Mouse (Mus musculus): ENCODE results near the gene Zg16. TPM values are rescaled to one million over a fixed set of nuclear protein-coding genes. Genes with fewer than 3 reads are reported as not detected.

The Zg16 gene
- polyA plus RNA-seq, 1 experiment = not detected

GRCm38 (mm10) chr7:127055026-127055585 lies 32.0 kb downstream of the Zg16 start:
- TF ChIP-seq CTCF (IDR thresholded peaks at IDR 0.05; ENCODE audit: insufficient read depth, low read depth, low read length) (no peak), POLR2A (IDR thresholded peaks at IDR 0.05; ENCODE audit: insufficient read depth, low read depth, low read length) (no peak)
- WGBS = 65% methylated on average over 5 of the region's 5 CpGs

GRCm38 (mm10) chr7:127041851-127042672 lies 45.1 kb downstream of the Zg16 start, which contains the start of gene Kif22:
TSS of gene Kif22 (minus strand) at chr7:127042471.
- under 1% methylated on average over 53 of the region's 53 CpGs for WGBS
- TF ChIP-seq POLR2A (IDR thresholded peaks at IDR 0.05; ENCODE audit: insufficient read depth, low read depth, low read length) = no peak
- no peak for TF ChIP-seq CTCF (IDR thresholded peaks at IDR 0.05; ENCODE audit: insufficient read depth, low read depth, low read length)
- peaks cover 5% of the 10 kb centered on the region for H3K4me1 ChIP-seq (ENCODE audit: control insufficient read depth, insufficient read depth, low read length)
- peak within 1 kb of the TSS; percentile 49 for H3K4me3 ChIP-seq (ENCODE audit: insufficient read depth, low read depth, low read length)
- H3K27ac ChIP-seq (ENCODE audit: insufficient read depth, low read depth, low read length) = no peak within 1 kb of the TSS

More at GRCm38 (mm10) chr7:127055026-127055585, 32.0 kb downstream of the Zg16 start:
- no peak overlapping the region for H3K4me3 ChIP-seq (ENCODE audit: insufficient read depth, low read depth, low read length)
- no peak overlapping the region for H3K27ac ChIP-seq (ENCODE audit: insufficient read depth, low read depth, low read length)
- H3K4me1 ChIP-seq (ENCODE audit: control insufficient read depth, insufficient read depth, low read length) = no peaks in the 10 kb centered on the region

GRCm38 (mm10) chr7:127031244-127031643 lies 55.9 kb downstream of the Zg16 start:
- Histone ChIP-seq H3K27ac (ENCODE audit: insufficient read depth, low read depth, low read length) (no peak overlapping the region), H3K4me1 (ENCODE audit: control insufficient read depth, insufficient read depth, low read length) (peaks cover 6% of the 10 kb centered on the region), H3K4me3 (ENCODE audit: insufficient read depth, low read depth, low read length) (no peak overlapping the region)
- 74% methylated on average over 1 of the region's 1 CpGs for WGBS
- no peak for TF ChIP-seq POLR2A (IDR thresholded peaks at IDR 0.05; ENCODE audit: insufficient read depth, low read depth, low read length)
- no peak for TF ChIP-seq CTCF (IDR thresholded peaks at IDR 0.05; ENCODE audit: insufficient read depth, low read depth, low read length)

GRCm38 (mm10) chr7:127030172-127030571 lies 57.0 kb downstream of the Zg16 start:
- WGBS = 81% methylated on average over 1 of the region's 1 CpGs
- no peak overlapping the region for H3K27ac ChIP-seq (ENCODE audit: insufficient read depth, low read depth, low read length)
- H3K4me1 ChIP-seq (ENCODE audit: control insufficient read depth, insufficient read depth, low read length) = peaks cover 11% of the 10 kb centered on the region
- no peak overlapping the region for H3K4me3 ChIP-seq (ENCODE audit: insufficient read depth, low read depth, low read length)
- TF ChIP-seq POLR2A (IDR thresholded peaks at IDR 0.05; ENCODE audit: insufficient read depth, low read depth, low read length) (no peak), CTCF (IDR thresholded peaks at IDR 0.05; ENCODE audit: insufficient read depth, low read depth, low read length) (no peak)

GRCm38 (mm10) chr7:127027885-127028284 lies 59.2 kb downstream of the Zg16 start:
- H3K27ac ChIP-seq (ENCODE audit: insufficient read depth, low read depth, low read length) = peak overlapping the region; percentile 94
- H3K4me3 ChIP-seq (ENCODE audit: insufficient read depth, low read depth, low read length) = peak overlapping the region; percentile 57
- peaks cover 33% of the 10 kb centered on the region for H3K4me1 ChIP-seq (ENCODE audit: control insufficient read depth, insufficient read depth, low read length)
- WGBS = 25% methylated on average over 8 of the region's 8 CpGs
- no peak for TF ChIP-seq POLR2A (IDR thresholded peaks at IDR 0.05; ENCODE audit: insufficient read depth, low read depth, low read length)

- peak within 1 kb of the TSS; percentile 97 for H3K27ac ChIP-seq (ENCODE audit: insufficient read depth, low read depth, low read length)
- peaks cover 38% of the 10 kb centered on the region for H3K4me1 ChIP-seq (ENCODE audit: control insufficient read depth, insufficient read depth, low read length)
- peak within 1 kb of the TSS; percentile 97 for H3K4me3 ChIP-seq (ENCODE audit: insufficient read depth, low read depth, low read length)
- TF ChIP-seq CTCF (IDR thresholded peaks at IDR 0.05; ENCODE audit: insufficient read depth, low read depth, low read length) (no peak), POLR2A (IDR thresholded peaks at IDR 0.05; ENCODE audit: insufficient read depth, low read depth, low read length) (0 out of 2 replicates have a peak, but pooled peaks have one; percentile 31)
- whole genome bisulfite sequencing = under 1% methylated on average over 53 of the region's 63 CpGs
These were observed 60.0 kb downstream of the Zg16 start, which contains the start of gene Maz for GRCm38 (mm10) chr7:127026984-127027726. TSS of gene Maz (minus strand) at chr7:127027037.

GRCm38 (mm10) chr7:127026616-127026983 lies 60.5 kb downstream of the Zg16 start:
- H3K27ac ChIP-seq (ENCODE audit: insufficient read depth, low read depth, low read length) = no peak overlapping the region
- peak overlapping the region; percentile 97 for H3K4me3 ChIP-seq (ENCODE audit: insufficient read depth, low read depth, low read length)
- TF ChIP-seq CTCF (IDR thresholded peaks at IDR 0.05; ENCODE audit: insufficient read depth, low read depth, low read length) (no peak), POLR2A (IDR thresholded peaks at IDR 0.05; ENCODE audit: insufficient read depth, low read depth, low read length) (no peak)
- WGBS = 10% methylated on average over 28 of the region's 48 CpGs
- peaks cover 40% of the 10 kb centered on the region for H3K4me1 ChIP-seq (ENCODE audit: control insufficient read depth, insufficient read depth, low read length)

- peak overlapping the region; percentile 97 for H3K4me3 ChIP-seq (ENCODE audit: insufficient read depth, low read depth, low read length)
- whole genome bisulfite sequencing = under 1% methylated on average over 35 of the region's 48 CpGs
These were observed 60.9 kb downstream of the Zg16 start for GRCm38 (mm10) chr7:127026161-127026600.

More at GRCm38 (mm10) chr7:127026161-127026600, 60.9 kb downstream of the Zg16 start:
- TF ChIP-seq POLR2A (IDR thresholded peaks at IDR 0.05; ENCODE audit: insufficient read depth, low read depth, low read length) = no peak
- no peak for TF ChIP-seq CTCF (IDR thresholded peaks at IDR 0.05; ENCODE audit: insufficient read depth, low read depth, low read length)
- H3K4me1 ChIP-seq (ENCODE audit: control insufficient read depth, insufficient read depth, low read length) = peaks cover 44% of the 10 kb centered on the region
- H3K27ac ChIP-seq (ENCODE audit: insufficient read depth, low read depth, low read length) = peak overlapping the region; percentile 97

Data from olfactory bulb, adult 2 months (tissue).